Mouse (Mus musculus) left cerebral cortex, postnatal 4 days (tissue): Measurements from ENCODE around the gene Snx1. TPM values are rescaled to one million over a fixed set of nuclear protein-coding genes. Genes with fewer than 3 reads are reported as not detected.
A peak's percentile ranks its signal among the peaks of the same experiment; 100 is the strongest.

Experiments
- DNase-seq: peaks from one replicate; pipeline ENCODE4 v3.0.0-alpha.2; 2022
- intact Hi-C: fragments of 180-260 bp; cut with DNase I; formaldehyde crosslinking; loops from one replicate; pipeline ENCODE4 v1.15.1; 2025
- total RNA-seq, 2 experiments: library from RNA; stranded (reverse); gene quantifications; 2 replicates each; pipeline ENCODE4 v1.2.3; 2021

The Snx1 gene
- total RNA-seq, 2 experiments from 2014 or later, result 48.9 to 50.0 TPM

- no peak for DNase-seq
- intact Hi-C loops, result no loop called here
Observed at GRCm38 (mm10) chr9:66131466-66131865, 5.1 kb upstream of the Snx1 start.

GRCm38 (mm10) chr9:66127884-66128283, 1.5 kb upstream of the Snx1 start:
- intact Hi-C loops, result no loop called here
- no peak for DNase-seq

GRCm38 (mm10) chr9:66127193-66127546, 783 bp upstream of the Snx1 start:
- intact Hi-C loops, result no loop called here
- no peak for DNase-seq

- DNase-seq, result no peak
- intact Hi-C loops, result no loop called here
Observed at GRCm38 (mm10) chr9:66125543-66126455, 588 bp downstream of the Snx1 start.

- peak; percentile 98 for DNase-seq
- intact Hi-C loops, result no loop called here
Observed at GRCm38 (mm10) chr9:66124681-66125542, 1.5 kb downstream of the Snx1 start.

GRCm38 (mm10) chr9:66124111-66124531, 2.3 kb downstream of the Snx1 start:
- intact Hi-C loops, result no loop called here
- DNase-seq, result no peak

GRCm38 (mm10) chr9:66123648-66124047, 2.7 kb downstream of the Snx1 start:
- no peak for DNase-seq
- intact Hi-C loops, result no loop called here

GRCm38 (mm10) chr9:66121421-66121820, 5.0 kb downstream of the Snx1 start:
- DNase-seq, result no peak
- intact Hi-C loops, result no loop called here

GRCm38 (mm10) chr9:66120945-66121344, 5.4 kb downstream of the Snx1 start:
- intact Hi-C loops, result no loop called here
- no peak for DNase-seq

- DNase-seq, result no peak
- intact Hi-C loops, result no loop called here
Observed at GRCm38 (mm10) chr9:66120106-66120505, 6.3 kb downstream of the Snx1 start.

GRCm38 (mm10) chr9:66119498-66119897, 6.9 kb downstream of the Snx1 start:
- no peak for DNase-seq
- intact Hi-C loops, result no loop called here

GRCm38 (mm10) chr9:66116890-66117289, 9.5 kb downstream of the Snx1 start:
- no peak for DNase-seq
- intact Hi-C loops, result no loop called here

GRCm38 (mm10) chr9:66114341-66114740, 12.0 kb downstream of the Snx1 start:
- intact Hi-C loops, result no loop called here
- DNase-seq, result no peak

- intact Hi-C loops, result no loop called here
- DNase-seq, result no peak
Observed at GRCm38 (mm10) chr9:66110611-66111379, 15.6 kb downstream of the Snx1 start.

- DNase-seq, result no peak
- intact Hi-C loops, result no loop called here
Observed at GRCm38 (mm10) chr9:66110126-66110525, 16.3 kb downstream of the Snx1 start.

GRCm38 (mm10) chr9:66109574-66109973, 16.8 kb downstream of the Snx1 start:
- DNase-seq, result no peak
- intact Hi-C loops, result no loop called here

- intact Hi-C loops, result no loop called here
- DNase-seq, result no peak
Observed at GRCm38 (mm10) chr9:66105168-66105567, 21.2 kb downstream of the Snx1 start.

GRCm38 (mm10) chr9:66104601-66105000, 21.8 kb downstream of the Snx1 start:
- no peak for DNase-seq
- intact Hi-C loops, result no loop called here

GRCm38 (mm10) chr9:66102668-66103067, 23.7 kb downstream of the Snx1 start:
- intact Hi-C loops, result no loop called here
- no peak for DNase-seq

- intact Hi-C loops, result no loop called here
- no peak for DNase-seq
Observed at GRCm38 (mm10) chr9:66101577-66101976, 24.8 kb downstream of the Snx1 start.

- intact Hi-C loops, result no loop called here
- no peak for DNase-seq
Observed at GRCm38 (mm10) chr9:66092664-66093063, 33.7 kb downstream of the Snx1 start.
